Mouse (Mus musculus) hindbrain, embryonic 14.5 days (tissue): ENCODE data around the gene Mms19. TPM values are rescaled to one million over a fixed set of nuclear protein-coding genes. Genes with fewer than 3 reads are reported as not detected.

Source experiments
- ATAC-seq: fragments of 200-750 bp; cut with Nextera tagmentation; 2 replicates; pipeline ENCODE4 v1.8.0; 2017; ENCODE audit warnings: moderate number of reproducible peaks, mild to moderate bottlenecking, moderate TSS enrichment, moderate library complexity; ENCODE audit not compliant: low FRiP score
- DNase-seq: peaks from one replicate; pipeline ENCODE4 v3.0.0-alpha.2; 2015; ENCODE audit warnings: low spot score
- H3K27ac ChIP-seq: fragments of 300-500 bp; sonication (generic); 2 replicates; pipeline ENCODE4 v1.5.1; 2014; ENCODE audit warnings: mild to moderate bottlenecking, moderate library complexity
- H3K27me3 ChIP-seq: fragments of 300-500 bp; sonication (generic); 2 replicates; pipeline ENCODE4 v1.6.1; 2014; ENCODE audit warnings: mild to moderate bottlenecking, low read length, mixed read lengths; ENCODE audit not compliant: control insufficient read depth, insufficient read depth
- H3K36me3 ChIP-seq: fragments of 300-500 bp; sonication (generic); replicated peaks from 2 replicates; pipeline ENCODE4 v1.6.1; 2014; ENCODE audit not compliant: control insufficient read depth, insufficient read depth
- H3K4me1 ChIP-seq: fragments of 300-500 bp; sonication (generic); replicated peaks from 2 replicates; pipeline ENCODE4 v1.6.1; 2014; ENCODE audit warnings: antibody characterized with exemption, low read length, mixed read lengths; ENCODE audit not compliant: control insufficient read depth, insufficient read depth
- H3K4me2 ChIP-seq: fragments of 300-500 bp; sonication (generic); replicated peaks from 2 replicates; pipeline ENCODE4 v1.6.1; 2014; ENCODE audit warnings: mild to moderate bottlenecking, moderate library complexity
- H3K4me3 ChIP-seq: fragments of 300-500 bp; sonication (generic); replicated peaks from 2 replicates; pipeline ENCODE4 v1.5.1; 2014; ENCODE audit warnings: mild to moderate bottlenecking, low read length
- H3K9ac ChIP-seq: fragments of 300-500 bp; sonication (generic); 2 replicates; pipeline ENCODE4 v1.6.1; 2014
- H3K9me3 ChIP-seq: fragments of 300-500 bp; sonication (generic); 2 replicates; pipeline ENCODE4 v1.6.1; 2016; ENCODE audit warnings: low read length; ENCODE audit not compliant: control insufficient read depth
- whole genome bisulfite sequencing: fragments of 180-500 bp; shearing (Covaris S2); extraction: QIAGEN DNeasy Blood & Tissue Kit; methylation state at CpG from one replicate; pipeline ENCODE4 v1.1.7; 2014; 5-methylcytosine and 5-hydroxymethylcytosine counted together
- polyA plus RNA-seq: library from polyadenylated mRNA; unstranded; fragments of >200 nt; fragmentation: Nextera tagmentation; extraction: Ambion mirVana; gene quantifications from 2 replicates; pipeline ENCODE4 v1.2.1, GENCODE M21; 2014

Gene Mms19
- polyA plus RNA-seq, 1 experiment from 2014 or later: 31.6 TPM

- WGBS: 17% methylated on average over 18 of the region's 18 CpGs
- ATAC-seq: peak; percentile 25; the same call in 1 of the 2 replicates
- H3K27ac ChIP-seq: no peak overlapping the region
Measured at GRCm38 (mm10) chr19:41896319-41896711, 84.6 kb downstream of the Mms19 start.

GRCm38 (mm10) chr19:41895460-41896318 lies 85.3 kb downstream of the Mms19 start, which contains the start of gene Rrp12:
TSS of gene Rrp12 (minus strand) at chr19:41896173.
- Histone ChIP-seq H3K4me2 (peak within 1 kb of the TSS; percentile 90), H3K27ac (peak within 1 kb of the TSS; percentile 29; the same call in 1 of the 2 replicates), H3K4me3 (peak within 1 kb of the TSS; percentile 76), H3K36me3 (peaks cover 14% of the 10 kb centered on the region), H3K9ac (peak within 1 kb of the TSS; percentile 62), H3K4me1 (peaks cover 17% of the 10 kb centered on the region), H3K27me3 (no peaks in the 10 kb centered on the region), H3K9me3 (no peaks in the 10 kb centered on the region)
- peak; percentile 96 for ATAC-seq
- peak; percentile 98 for DNase-seq
- 1% methylated on average over 46 of the region's 46 CpGs for WGBS

More at GRCm38 (mm10) chr19:41896319-41896711, 84.6 kb downstream of the Mms19 start:
- Histone ChIP-seq H3K9me3 (no peaks in the 10 kb centered on the region), H3K4me3 (peak overlapping the region; percentile 76), H3K4me2 (peak overlapping the region; percentile 90), H3K27me3 (no peaks in the 10 kb centered on the region), H3K36me3 (peaks cover 8% of the 10 kb centered on the region), H3K9ac (peak overlapping the region; percentile 53), H3K4me1 (peaks cover 17% of the 10 kb centered on the region)
- no peak for DNase-seq

DNA sequence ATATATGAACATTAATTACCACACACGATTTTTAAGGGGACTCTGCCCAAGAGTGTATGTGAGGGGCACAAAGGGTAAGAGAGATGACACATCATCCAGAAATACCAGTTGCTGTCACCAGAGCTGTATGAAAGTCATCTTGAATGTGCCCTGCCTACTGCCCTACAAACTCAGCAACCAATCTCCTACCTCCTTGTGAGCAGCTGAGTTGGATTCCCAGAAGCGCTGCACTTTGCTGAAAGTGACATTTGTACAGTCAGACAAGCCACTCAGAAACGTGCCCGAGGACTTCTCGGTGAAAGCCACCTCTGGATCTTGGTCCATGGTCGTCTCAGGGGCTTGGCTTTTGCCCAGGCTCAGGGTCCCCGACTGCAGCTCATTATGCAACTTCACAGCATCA lies 86.0 kb downstream of the Mms19 start:
- H3K9ac ChIP-seq: peak overlapping the region; percentile 62
- DNase-seq: no peak
- no peak for ATAC-seq
- peaks cover 17% of the 10 kb centered on the region for H3K4me1 ChIP-seq
- H3K4me2 ChIP-seq: peak overlapping the region; percentile 90
- H3K27ac ChIP-seq: no peak overlapping the region
- H3K9me3 ChIP-seq: no peaks in the 10 kb centered on the region
- 51% methylated on average over 7 of the region's 7 CpGs for WGBS
- no peaks in the 10 kb centered on the region for H3K27me3 ChIP-seq
- peaks cover 21% of the 10 kb centered on the region for H3K36me3 ChIP-seq
- H3K4me3 ChIP-seq: peak overlapping the region; percentile 76

Other genes with a start within 250 kb of the Mms19 start
- 31.7 and 36.4 TPM in 2 replicates for gene Slit1, start 237.5 kb downstream of the Mms19 start, polyA plus RNA-seq
- gene Arhgap19, start 179.1 kb downstream of the Mms19 start, polyA plus RNA-seq: 6.7 and 6.8 TPM in 2 replicates
- 19.1 and 23.4 TPM in 2 replicates for gene Frat1, start 151.2 kb downstream of the Mms19 start, polyA plus RNA-seq
- gene Frat2, start 133.0 kb downstream of the Mms19 start, polyA plus RNA-seq: 5.4 and 5.5 TPM in 2 replicates
- gene Rrp12, start 85.0 kb downstream of the Mms19 start, polyA plus RNA-seq: 13.2 and 16.2 TPM in 2 replicates
- 498 and 547 TPM in 2 replicates for gene Pgam1, start 69.2 kb downstream of the Mms19 start, polyA plus RNA-seq
- 51.9 and 64.0 TPM in 2 replicates for gene Exosc1, start 47.7 kb downstream of the Mms19 start, polyA plus RNA-seq
- 70.6 and 70.8 TPM in 2 replicates for gene Zdhhc16, start 47.7 kb downstream of the Mms19 start, polyA plus RNA-seq
- 8.6 and 9.2 TPM in 2 replicates for gene Ubtd1, start 606 bp upstream of the Mms19 start, polyA plus RNA-seq
- gene Ankrd2, start 54.8 kb upstream of the Mms19 start, polyA plus RNA-seq: 0.82 and 1.2 TPM in 2 replicates
- gene Hoga1, start 64.5 kb upstream of the Mms19 start, polyA plus RNA-seq: 1.3 and 2.2 TPM in 2 replicates
- not detected in 2 replicates for gene 4933411K16Rik, start 71.1 kb upstream of the Mms19 start, polyA plus RNA-seq
- 117 and 128 TPM in 2 replicates for gene Morn4, start 105.2 kb upstream of the Mms19 start, polyA plus RNA-seq
- gene Pi4k2a, start 109.3 kb upstream of the Mms19 start, polyA plus RNA-seq: 39.0 and 40.6 TPM in 2 replicates
- gene Avpi1, start 147.9 kb upstream of the Mms19 start, polyA plus RNA-seq: 7.9 and 10.3 TPM in 2 replicates
- 2.7 and 3.2 TPM in 2 replicates for gene Marveld1, start 166.2 kb upstream of the Mms19 start, polyA plus RNA-seq
- 35.1 and 35.7 TPM in 2 replicates for gene Zfyve27, start 182.8 kb upstream of the Mms19 start, polyA plus RNA-seq
- gene Sfrp5, start 221.1 kb upstream of the Mms19 start, polyA plus RNA-seq: 2.8 and 2.9 TPM in 2 replicates